In genomic region chr1:118975376-118975775, GRCm38 (mm10) we compare ENCODE assay signal across 25 mouse cellular contexts.
"Had no signal": no experiment of that assay in that cellular context is flagged by ENCODE, and none has a peak within 500 bp of the region (broad histone marks: within the 10 kb centered on the region; RNA-seq: fewer than 3 reads in every experiment).

No protein-coding gene starts in this region.

- ATAC-seq: hindbrain, embryonic 16.5 days; inflammation-experienced regulatory T-cells, adult 6 months; intestine, embryonic 15.5 days; intestine, postnatal 0 days had no signal

- H3K27ac ChIP-seq: gastrocnemius, adult 2 months; heart, embryonic 10.5 days; hindbrain, embryonic 10.5 days; hindbrain, embryonic 14.5 days; layer of hippocampus, adult 2 months; left cerebral cortex, adult 2 months; limb, embryonic 10.5 days; limb, embryonic 12.5 days had no signal

- H3K4me2 ChIP-seq: heart, embryonic 12.5 days; hindbrain, embryonic 14.5 days; intestine, embryonic 15.5 days; limb, embryonic 12.5 days; liver, embryonic 11.5 days had no signal

- H3K27me3 ChIP-seq: heart, embryonic 12.5 days; intestine, embryonic 15.5 days; limb, embryonic 12.5 days had no signal

- DNase-seq: gastrocnemius, adult 2 months; gastrocnemius, postnatal 10 days; gastrocnemius, postnatal 25 days; heart, adult 18-20 months; heart, postnatal 10 days; heart, postnatal 4 days; kidney, adult 18-20 months; kidney, adult 8-10 months; kidney, postnatal 10 days; kidney, postnatal 25 days; kidney, postnatal 4 days; liver had no signal

- H3K9ac ChIP-seq: heart, embryonic 12.5 days; hindbrain, embryonic 14.5 days; intestine, embryonic 15.5 days; limb, embryonic 12.5 days had no signal

- H3K36me3 ChIP-seq: heart, embryonic 12.5 days had no signal

- H3K4me3 ChIP-seq: gastrocnemius, adult 2 months; heart, embryonic 10.5 days; heart, embryonic 12.5 days; hindbrain, embryonic 10.5 days; intestine, embryonic 15.5 days; layer of hippocampus, adult 2 months; left cerebral cortex, adult 2 months; limb, embryonic 10.5 days; limb, embryonic 12.5 days had no signal

- H3K4me1 ChIP-seq: hindbrain, embryonic 10.5 days had no signal

- H3K9me3 ChIP-seq: heart, embryonic 10.5 days; heart, embryonic 12.5 days; intestine, embryonic 15.5 days had no signal
